Mouse (Mus musculus) cerebellum, adult 2 months (tissue): ENCODE data around the gene Kng1.

Experiments used
- CTCF ChIP-seq: fragments of 200-500 bp; IDR thresholded peaks from 2 replicates; pipeline ENCODE4 v1.5.1; 2011; ENCODE audit warnings: low read depth, mild to moderate bottlenecking, control low read depth, low read length, moderate library complexity, borderline replicate concordance; ENCODE audit not compliant: insufficient read depth
- POLR2A ChIP-seq: fragments of 200-500 bp; IDR thresholded peaks from 2 replicates; pipeline ENCODE4 v1.6.1; 2011; ENCODE audit warnings: low read length, control low read depth, borderline replicate concordance; ENCODE audit not compliant: insufficient read depth

DNA sequence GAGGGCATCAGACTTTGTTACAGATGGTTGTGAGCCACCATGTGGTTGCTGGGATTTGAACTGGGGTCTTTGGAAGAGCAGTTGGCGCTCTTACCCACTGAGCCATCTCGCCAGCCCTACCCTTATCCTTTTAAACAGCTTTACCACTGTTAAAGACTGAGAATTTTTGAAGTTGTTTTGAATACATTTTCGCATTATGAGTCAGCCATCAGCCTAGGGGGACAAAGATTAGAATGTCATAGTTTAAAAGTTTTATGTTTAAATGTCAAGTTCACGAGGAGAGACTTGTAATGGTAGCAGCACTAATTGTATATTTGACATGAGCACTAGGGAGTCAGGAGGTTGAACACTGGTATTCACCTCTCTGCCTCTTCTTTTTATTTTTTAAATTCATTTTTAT lies 65.4 kb downstream of the Kng1 start:
- TF ChIP-seq CTCF (no peak), POLR2A (no peak)
